Mouse (Mus musculus): ENCODE measurements around the gene Ctsz.

- TF ChIP-seq TCF12 (IDR thresholded peaks at IDR 0.05; ENCODE audit: insufficient read depth, poor library complexity, severe bottlenecking) (no peak), POLR2A (IDR thresholded peaks at IDR 0.05; ENCODE audit: insufficient read length, low read depth) (no peak), CEBPB (IDR thresholded peaks at IDR 0.05; ENCODE audit: insufficient read depth, poor library complexity, severe bottlenecking) (no peak), MYOG (IDR thresholded peaks at IDR 0.05; ENCODE audit: control insufficient read depth in 1 of 3, insufficient read depth in 1 of 3, insufficient read length in 2 of 3, low read depth in 2 of 3) (no peak), USF1 (IDR thresholded peaks at IDR 0.05; ENCODE audit: low read depth) (no peak), SRF (IDR thresholded peaks at IDR 0.05; ENCODE audit: control insufficient read depth, insufficient read length, low read depth) (no peak), E2F4 (IDR thresholded peaks at IDR 0.05; ENCODE audit: insufficient read depth) (no peak), MYOD1 (IDR thresholded peaks at IDR 0.05; ENCODE audit: control insufficient read depth in 1 of 3, insufficient read length in 2 of 3, low read depth in 2 of 3) (no peak), POLR2AphosphoS2 (IDR thresholded peaks at IDR 0.05; ENCODE audit: insufficient read length, low read depth) (no peak)
Measured at GRCm38 (mm10) chr2:174392554-174392953, 46.3 kb downstream of the Ctsz start.

Measured in myocyte (in vitro differentiated cells).